ENCODE assay signal across 18 mouse cellular contexts in genomic region chr9:27252034-27252714, GRCm38 (mm10). TPM values are rescaled to one million over a fixed set of nuclear protein-coding genes. Genes with fewer than 3 reads are reported as not detected.
"Had no signal": no experiment of that assay in that cellular context is flagged by ENCODE, and none has a peak within 500 bp of the region (broad histone marks: within the 10 kb centered on the region; RNA-seq: fewer than 3 reads in every experiment).

No protein-coding gene starts in this region.

- H3K4me2 ChIP-seq: liver, embryonic 13.5 days; midbrain, embryonic 12.5 days; stomach, embryonic 15.5 days had no signal

- H3K4me3 ChIP-seq: layer of hippocampus, adult 2 months; liver, embryonic 13.5 days; midbrain, embryonic 12.5 days; stomach, embryonic 15.5 days had no signal

- H3K27me3 ChIP-seq: liver, embryonic 13.5 days; midbrain, embryonic 12.5 days; stomach, embryonic 15.5 days had no signal

- H3K27ac ChIP-seq: kidney, postnatal 0 days; layer of hippocampus, adult 2 months; liver, embryonic 13.5 days; midbrain, embryonic 12.5 days; stomach, embryonic 15.5 days had no signal

- DNase-seq: kidney, adult 2 months; kidney, postnatal 25 days; layer of hippocampus, adult 9-11 months; liver, embryonic 13.5 days; lung, adult 2 months; lung, postnatal 14 days; lung, postnatal 4 days; right cerebral cortex, adult 18-20 months; right cerebral cortex, postnatal 14 days; right cerebral cortex, postnatal 4 days; thymus, postnatal 25 days had no signal

- H3K4me1 ChIP-seq: liver, embryonic 13.5 days; midbrain, embryonic 12.5 days; stomach, embryonic 15.5 days had no signal

- H3K36me3 ChIP-seq: liver, embryonic 13.5 days; midbrain, embryonic 12.5 days; stomach, embryonic 15.5 days had no signal

- ATAC-seq: intestine, postnatal 0 days had no signal

- H3K9me3 ChIP-seq: liver, embryonic 13.5 days; midbrain, embryonic 12.5 days; stomach, embryonic 15.5 days had no signal

- H3K9ac ChIP-seq: liver, embryonic 13.5 days; midbrain, embryonic 12.5 days; stomach, embryonic 15.5 days had no signal

RNA-seq across cellular contexts. Expression of gene Igsf9b, which starts 46.8 kb away (rescaled TPM):
- total RNA-seq: megakaryocyte-erythroid progenitor cell, adult 5-6 weeks had no signal
- polyA plus RNA-seq: liver, adult 2 months had no signal
